Mouse (Mus musculus) midbrain, embryonic 14.5 days (tissue): ENCODE data around the gene AU040320. TPM values are rescaled to one million over a fixed set of nuclear protein-coding genes. Genes with fewer than 3 reads are reported as not detected.

Source experiments
- ATAC-seq: fragments of 200-750 bp; cut with Nextera tagmentation; 2 replicates; pipeline ENCODE4 v1.8.0; 2017; ENCODE audit warnings: moderate number of reproducible peaks, moderate library complexity; ENCODE audit not compliant: low FRiP score, low TSS enrichment
- DNase-seq: peaks from one replicate; pipeline ENCODE4 v3.0.0-alpha.2; 2015
- H3K27ac ChIP-seq: fragments of 300-500 bp; sonication (generic); replicated peaks from 2 replicates; pipeline ENCODE4 v1.5.1; 2014; ENCODE audit warnings: mild to moderate bottlenecking, low read depth, low read length, moderate library complexity
- H3K27me3 ChIP-seq: fragments of 300-500 bp; sonication (generic); 2 replicates; pipeline ENCODE4 v1.6.1; 2014; ENCODE audit warnings: low read length, control low read depth, mixed read lengths; ENCODE audit not compliant: control insufficient read depth, insufficient read depth
- H3K36me3 ChIP-seq: fragments of 300-500 bp; sonication (generic); 2 replicates; pipeline ENCODE4 v1.6.1; 2014; ENCODE audit warnings: low read length, control low read depth; ENCODE audit not compliant: control insufficient read depth, insufficient read depth
- H3K4me1 ChIP-seq: fragments of 300-500 bp; sonication (generic); 2 replicates; pipeline ENCODE4 v1.6.1; 2014; ENCODE audit warnings: mild to moderate bottlenecking, antibody characterized with exemption, low read length, control low read depth; ENCODE audit not compliant: control insufficient read depth, insufficient read depth
- H3K4me2 ChIP-seq: fragments of 300-500 bp; sonication (generic); 2 replicates; pipeline ENCODE4 v1.6.1; 2014; ENCODE audit warnings: mild to moderate bottlenecking, low read length, moderate library complexity
- H3K4me3 ChIP-seq: fragments of 300-500 bp; sonication (generic); replicated peaks from 2 replicates; pipeline ENCODE4 v1.5.1; 2014; ENCODE audit warnings: low read depth, low read length
- H3K9ac ChIP-seq: fragments of 300-500 bp; sonication (generic); replicated peaks from 2 replicates; pipeline ENCODE4 v1.6.1; 2014; ENCODE audit warnings: mild to moderate bottlenecking, low read length, moderate library complexity
- H3K9me3 ChIP-seq: fragments of 300-500 bp; sonication (generic); 2 replicates; pipeline ENCODE4 v1.6.1; 2016; ENCODE audit warnings: low read length, control low read depth, mixed read lengths; ENCODE audit not compliant: control insufficient read depth
- WGBS: fragments of 180-500 bp; shearing (Covaris S2); extraction: QIAGEN DNeasy Blood & Tissue Kit; methylation state at CpG from one replicate; pipeline ENCODE4 v1.1.7; 2014; 5-methylcytosine and 5-hydroxymethylcytosine counted together
- polyA plus RNA-seq: library from polyadenylated mRNA; unstranded; fragments of >200 nt; fragmentation: Nextera tagmentation; extraction: Ambion mirVana; gene quantifications from 2 replicates; pipeline ENCODE4 v1.2.1, GENCODE M21; 2014

Gene AU040320
- polyA plus RNA-seq, 1 experiment from 2014 or later: 38.9 TPM

GRCm38 (mm10) chr4:126850019-126850777 lies 96.9 kb downstream of the AU040320 start:
- H3K9ac ChIP-seq: no peak overlapping the region
- no peak overlapping the region for H3K4me3 ChIP-seq
- 88% methylated on average over 7 of the region's 7 CpGs for WGBS
- no peaks in the 10 kb centered on the region for H3K27me3 ChIP-seq
- H3K9me3 ChIP-seq: no peaks in the 10 kb centered on the region
- no peak overlapping the region for H3K4me2 ChIP-seq
- ATAC-seq: no peak
- no peaks in the 10 kb centered on the region for H3K4me1 ChIP-seq
- DNase-seq: no peak
- H3K36me3 ChIP-seq: peaks cover 67% of the 10 kb centered on the region
- no peak overlapping the region for H3K27ac ChIP-seq

- Histone ChIP-seq H3K27me3 (no peaks in the 10 kb centered on the region), H3K4me3 (no peak overlapping the region), H3K27ac (no peak overlapping the region), H3K9ac (no peak overlapping the region), H3K36me3 (peaks cover 67% of the 10 kb centered on the region), H3K9me3 (no peaks in the 10 kb centered on the region), H3K4me1 (no peaks in the 10 kb centered on the region), H3K4me2 (no peak overlapping the region)
- no peak for DNase-seq
- no peak for ATAC-seq
- WGBS: 66% methylated on average over 4 of the region's 4 CpGs
Observed at GRCm38 (mm10) chr4:126850778-126851080, 97.4 kb downstream of the AU040320 start.

- Histone ChIP-seq H3K4me3 (no peak overlapping the region), H3K9me3 (no peaks in the 10 kb centered on the region), H3K27ac (no peak overlapping the region), H3K4me2 (no peak overlapping the region), H3K27me3 (no peaks in the 10 kb centered on the region), H3K4me1 (no peaks in the 10 kb centered on the region), H3K36me3 (peaks cover 50% of the 10 kb centered on the region), H3K9ac (no peak overlapping the region)
- DNase-seq: no peak
- 71% methylated on average over 11 of the region's 11 CpGs for WGBS
- no peak for ATAC-seq
Observed at GRCm38 (mm10) chr4:126852971-126853370, 99.6 kb downstream of the AU040320 start.

GRCm38 (mm10) chr4:126860268-126860986 lies 107.1 kb downstream of the AU040320 start:
- no peaks in the 10 kb centered on the region for H3K4me1 ChIP-seq
- no peak overlapping the region for H3K9ac ChIP-seq
- peaks cover 62% of the 10 kb centered on the region for H3K36me3 ChIP-seq
- DNase-seq (no peak), ATAC-seq (no peak)
- H3K4me3 ChIP-seq: no peak overlapping the region
- H3K27ac ChIP-seq: no peak overlapping the region
- H3K4me2 ChIP-seq: no peak overlapping the region
- H3K9me3 ChIP-seq: no peaks in the 10 kb centered on the region
- no peaks in the 10 kb centered on the region for H3K27me3 ChIP-seq
- 90% methylated on average over 9 of the region's 9 CpGs for WGBS

- ATAC-seq (no peak), DNase-seq (peak; percentile 30)
- no peak overlapping the region for H3K9ac ChIP-seq
- no peaks in the 10 kb centered on the region for H3K9me3 ChIP-seq
- peaks cover 70% of the 10 kb centered on the region for H3K36me3 ChIP-seq
- H3K27ac ChIP-seq: no peak overlapping the region
- 88% methylated on average over 11 of the region's 11 CpGs for WGBS
- H3K27me3 ChIP-seq: no peaks in the 10 kb centered on the region
- no peaks in the 10 kb centered on the region for H3K4me1 ChIP-seq
- H3K4me2 ChIP-seq: no peak overlapping the region
- no peak overlapping the region for H3K4me3 ChIP-seq
Observed at GRCm38 (mm10) chr4:126861514-126862266, 108.3 kb downstream of the AU040320 start.

- Histone ChIP-seq H3K27me3 (no peaks in the 10 kb centered on the region), H3K9me3 (no peaks in the 10 kb centered on the region), H3K4me3 (no peak overlapping the region), H3K4me1 (no peaks in the 10 kb centered on the region), H3K9ac (no peak overlapping the region), H3K27ac (no peak overlapping the region), H3K36me3 (peaks cover 85% of the 10 kb centered on the region), H3K4me2 (no peak overlapping the region)
- DNase-seq (no peak), ATAC-seq (no peak)
- WGBS: 90% methylated on average over 12 of the region's 12 CpGs
Observed at GRCm38 (mm10) chr4:126868699-126869098, 115.4 kb downstream of the AU040320 start.

GRCm38 (mm10) chr4:126872717-126873116 lies 119.4 kb downstream of the AU040320 start:
- no peaks in the 10 kb centered on the region for H3K4me1 ChIP-seq
- ATAC-seq (no peak), DNase-seq (no peak)
- H3K27ac ChIP-seq: no peak overlapping the region
- H3K9ac ChIP-seq: no peak overlapping the region
- no peak overlapping the region for H3K4me2 ChIP-seq
- no peak overlapping the region for H3K4me3 ChIP-seq
- peaks cover 78% of the 10 kb centered on the region for H3K36me3 ChIP-seq
- 85% methylated on average over 7 of the region's 7 CpGs for WGBS
- no peaks in the 10 kb centered on the region for H3K27me3 ChIP-seq
- no peaks in the 10 kb centered on the region for H3K9me3 ChIP-seq

GRCm38 (mm10) chr4:126879560-126880275 lies 126.4 kb downstream of the AU040320 start:
- Histone ChIP-seq H3K4me1 (no peaks in the 10 kb centered on the region), H3K27me3 (no peaks in the 10 kb centered on the region), H3K4me3 (no peak overlapping the region), H3K9ac (no peak overlapping the region), H3K36me3 (peaks cover 64% of the 10 kb centered on the region), H3K9me3 (no peaks in the 10 kb centered on the region), H3K27ac (no peak overlapping the region), H3K4me2 (no peak overlapping the region)
- ATAC-seq (no peak), DNase-seq (no peak)
- WGBS: 92% methylated on average over 5 of the region's 5 CpGs
